Mouse (Mus musculus) intestine, embryonic 16.5 days (tissue): ENCODE data around the gene Il7r. TPM values are rescaled to one million over a fixed set of nuclear protein-coding genes. Genes with fewer than 3 reads are reported as not detected.

Experiments
- ATAC-seq: fragments of 200-750 bp; cut with Nextera tagmentation; 2 replicates; pipeline ENCODE4 v1.8.0; 2017; ENCODE audit warnings: moderate TSS enrichment, moderate library complexity
- H3K27ac ChIP-seq: fragments of 300-500 bp; sonication (generic); 2 replicates; pipeline ENCODE4 v1.5.1; 2014; ENCODE audit warnings: mild to moderate bottlenecking, low read length
- H3K27me3 ChIP-seq: fragments of 300-500 bp; sonication (generic); replicated peaks from 2 replicates; pipeline ENCODE4 v1.6.1; 2014; ENCODE audit warnings: low read length, control low read depth, mixed read lengths; ENCODE audit not compliant: control insufficient read depth, insufficient read depth
- H3K36me3 ChIP-seq: fragments of 300-500 bp; sonication (generic); 2 replicates; pipeline ENCODE4 v1.6.1; 2014; ENCODE audit warnings: low read length, control low read depth; ENCODE audit not compliant: control insufficient read depth, insufficient read depth
- H3K4me1 ChIP-seq: fragments of 300-500 bp; sonication (generic); 2 replicates; pipeline ENCODE4 v1.6.1; 2014; ENCODE audit warnings: low read length, control low read depth, mixed read lengths; ENCODE audit not compliant: control insufficient read depth, insufficient read depth
- H3K4me2 ChIP-seq: fragments of 300-500 bp; sonication (generic); 2 replicates; pipeline ENCODE4 v1.6.1; 2014; ENCODE audit warnings: low read depth, low read length, control low read depth
- H3K4me3 ChIP-seq: fragments of 300-500 bp; sonication (generic); 2 replicates; pipeline ENCODE4 v1.5.1; 2014; ENCODE audit warnings: mild to moderate bottlenecking, low read length
- H3K9ac ChIP-seq: fragments of 300-500 bp; sonication (generic); 2 replicates; pipeline ENCODE4 v1.6.1; 2014; ENCODE audit warnings: low read depth, low read length
- H3K9me3 ChIP-seq: fragments of 300-500 bp; sonication (generic); 2 replicates; pipeline ENCODE4 v1.6.1; 2016; ENCODE audit warnings: low read length, control low read depth; ENCODE audit not compliant: control insufficient read depth
- WGBS: fragments of 180-500 bp; shearing (Covaris S2); extraction: QIAGEN DNeasy Blood & Tissue Kit; methylation state at CpG from one replicate; pipeline ENCODE4 v1.1.7; 2014; 5-methylcytosine and 5-hydroxymethylcytosine counted together
- polyA plus RNA-seq: library from polyadenylated mRNA; unstranded; fragments of >200 nt; fragmentation: Nextera tagmentation; extraction: Ambion mirVana; gene quantifications from 2 replicates; pipeline ENCODE4 v1.2.1, GENCODE M21; 2015

Gene Il7r
- polyA plus RNA-seq, 1 experiment from 2014 or later, result 1.2 TPM

DNA sequence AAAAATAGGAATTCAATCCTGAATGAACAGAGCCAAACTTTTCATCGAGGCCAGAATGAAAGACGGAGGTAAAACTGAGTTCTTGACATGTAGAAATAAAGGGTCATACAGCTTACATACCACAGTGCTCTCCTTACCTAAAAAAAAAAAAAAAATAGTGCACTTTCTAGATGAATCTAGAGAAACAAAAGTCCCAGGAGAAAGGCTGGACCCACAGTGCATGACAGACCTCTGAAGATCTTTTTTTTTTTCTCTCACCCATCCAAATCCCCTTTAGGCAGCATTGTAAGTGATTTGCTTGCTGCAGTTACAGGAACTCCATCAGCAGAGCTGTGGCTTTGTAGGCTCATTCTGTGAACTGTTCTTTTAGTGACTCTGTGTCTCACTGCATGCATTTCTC, 19.0 kb upstream of the Il7r start:
- Histone ChIP-seq H3K4me2 (no peak overlapping the region), H3K27me3 (no peaks in the 10 kb centered on the region), H3K27ac (no peak overlapping the region), H3K4me1 (no peaks in the 10 kb centered on the region), H3K36me3 (no peaks in the 10 kb centered on the region), H3K9me3 (no peaks in the 10 kb centered on the region), H3K9ac (no peak overlapping the region), H3K4me3 (no peak overlapping the region)
- 91% methylated on average over 2 of the region's 2 CpGs for WGBS
- ATAC-seq, result no peak

DNA sequence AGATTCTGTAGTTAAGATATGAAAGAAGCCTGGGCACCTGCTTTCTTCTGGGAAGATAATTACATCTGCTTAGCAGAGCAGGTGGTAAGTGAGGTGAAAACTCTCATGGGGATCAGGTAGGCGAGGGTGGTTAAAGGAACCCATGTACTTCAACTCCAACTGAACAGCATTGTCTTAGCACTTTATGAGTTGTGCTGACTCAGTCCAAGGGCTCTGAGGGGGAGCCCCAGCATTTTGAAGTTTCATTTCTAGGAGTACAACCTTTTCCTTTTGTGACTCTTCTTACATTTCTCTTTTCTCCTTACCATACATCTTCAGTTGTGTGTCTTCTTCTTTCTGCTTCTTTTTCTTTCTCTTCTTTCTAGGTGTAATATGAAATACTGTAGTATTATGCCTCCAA, 5.2 kb upstream of the Il7r start:
- Histone ChIP-seq H3K4me2 (no peak overlapping the region), H3K27me3 (no peaks in the 10 kb centered on the region), H3K36me3 (no peaks in the 10 kb centered on the region), H3K4me1 (no peaks in the 10 kb centered on the region), H3K27ac (no peak overlapping the region), H3K9me3 (no peaks in the 10 kb centered on the region), H3K9ac (no peak overlapping the region), H3K4me3 (no peak overlapping the region)
- no peak for ATAC-seq
- 76% methylated on average over 1 of the region's 1 CpGs for whole genome bisulfite sequencing

DNA sequence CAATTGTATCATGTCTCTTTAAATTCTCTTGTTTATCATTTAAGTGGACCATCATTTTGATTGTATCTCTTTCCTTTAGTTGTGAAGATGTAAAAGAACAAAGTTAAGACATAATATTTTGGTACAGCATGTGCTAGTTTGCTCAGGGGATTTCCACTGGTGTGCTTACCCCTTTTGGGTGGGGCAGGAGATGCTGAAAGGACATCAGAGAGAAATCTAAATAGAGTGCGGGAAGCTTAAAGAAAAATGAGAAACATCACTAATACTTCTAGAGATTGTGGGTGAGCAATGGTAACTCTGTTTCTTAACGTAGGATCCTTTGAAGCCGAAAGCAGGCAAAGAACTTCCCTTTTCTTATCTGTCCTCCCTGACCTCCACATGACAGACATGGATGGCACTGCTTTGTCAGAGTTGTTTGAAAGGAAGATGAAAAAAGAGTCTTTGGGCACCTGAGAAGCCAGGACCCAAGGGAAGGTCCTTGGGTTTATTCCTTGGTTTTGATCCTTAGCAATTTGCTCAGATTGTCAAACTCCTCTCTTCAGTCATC, 3.5 kb upstream of the Il7r start:
- Histone ChIP-seq H3K4me2 (no peak overlapping the region), H3K27me3 (no peaks in the 10 kb centered on the region), H3K4me3 (no peak overlapping the region), H3K36me3 (no peaks in the 10 kb centered on the region), H3K4me1 (no peaks in the 10 kb centered on the region), H3K27ac (no peak overlapping the region), H3K9me3 (no peaks in the 10 kb centered on the region), H3K9ac (no peak overlapping the region)
- 72% methylated on average over 3 of the region's 3 CpGs for WGBS
- ATAC-seq, result no peak

DNA sequence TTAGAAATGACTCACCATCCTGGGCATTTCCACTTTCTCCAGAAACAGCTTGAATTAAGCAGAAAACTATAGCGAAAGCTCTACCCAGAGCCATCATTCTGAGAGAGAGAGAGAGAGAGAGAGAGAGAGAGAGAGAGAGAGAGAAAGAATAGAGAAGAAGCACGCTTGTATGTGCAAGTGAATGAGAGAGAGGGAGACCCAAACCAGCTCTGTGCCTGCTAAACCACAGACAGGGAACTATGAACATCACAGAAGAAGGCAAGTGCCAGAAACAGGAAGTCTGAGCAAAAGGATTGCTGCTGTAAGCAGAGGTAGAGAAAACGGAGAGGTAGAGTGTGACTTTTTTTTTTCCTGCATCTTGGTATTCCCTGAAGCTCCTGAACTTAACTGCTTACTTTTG, 330 bp downstream of the Il7r start:
- no peak overlapping the region for H3K4me3 ChIP-seq
- no peak for ATAC-seq
- H3K4me1 ChIP-seq, result no peaks in the 10 kb centered on the region
- WGBS, result 74% methylated on average over 3 of the region's 3 CpGs
- no peaks in the 10 kb centered on the region for H3K9me3 ChIP-seq
- no peaks in the 10 kb centered on the region for H3K27me3 ChIP-seq
- H3K36me3 ChIP-seq, result no peaks in the 10 kb centered on the region
- no peak overlapping the region for H3K9ac ChIP-seq
- no peak overlapping the region for H3K27ac ChIP-seq
- no peak overlapping the region for H3K4me2 ChIP-seq

DNA sequence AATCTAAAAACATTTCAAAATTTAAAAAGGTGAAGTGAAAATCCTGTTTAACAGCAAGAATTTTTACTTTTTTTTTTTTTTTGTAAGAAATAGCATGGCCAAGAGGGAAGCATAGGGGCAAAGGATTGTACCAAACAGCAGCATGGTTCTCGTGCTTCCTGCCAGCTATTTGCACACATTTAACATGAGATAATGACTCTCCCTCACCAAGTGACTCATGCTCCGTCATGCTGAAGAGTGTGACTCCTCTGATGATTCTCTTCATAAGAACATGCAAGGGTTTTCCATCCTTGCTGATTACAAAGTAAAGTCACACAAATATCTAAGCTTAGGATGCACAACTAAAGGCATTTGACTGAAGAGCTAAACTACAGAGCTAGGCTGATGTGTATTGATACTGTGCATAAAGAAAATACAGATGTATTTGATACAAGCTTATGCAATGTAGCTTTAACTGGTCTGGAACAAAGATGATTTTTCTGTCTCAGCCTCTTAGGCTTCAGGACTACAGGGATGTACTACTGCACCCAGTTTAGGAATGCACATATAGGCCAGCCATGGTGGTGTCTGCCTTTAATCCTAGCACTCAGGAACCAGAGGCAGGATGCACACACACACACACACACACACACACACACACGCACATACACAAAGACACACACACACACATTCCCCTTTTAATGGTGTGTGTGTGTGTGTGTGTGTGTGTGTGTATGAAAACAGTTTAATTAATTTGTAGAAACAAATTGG, 1.6 kb downstream of the Il7r start:
- ATAC-seq, result no peak
- H3K4me1 ChIP-seq, result no peaks in the 10 kb centered on the region
- H3K9me3 ChIP-seq, result no peaks in the 10 kb centered on the region
- no peaks in the 10 kb centered on the region for H3K36me3 ChIP-seq
- no peaks in the 10 kb centered on the region for H3K27me3 ChIP-seq
- H3K27ac ChIP-seq, result no peak overlapping the region
- WGBS, result 59% methylated on average over 3 of the region's 3 CpGs
- no peak overlapping the region for H3K9ac ChIP-seq
- no peak overlapping the region for H3K4me3 ChIP-seq
- no peak overlapping the region for H3K4me2 ChIP-seq

DNA sequence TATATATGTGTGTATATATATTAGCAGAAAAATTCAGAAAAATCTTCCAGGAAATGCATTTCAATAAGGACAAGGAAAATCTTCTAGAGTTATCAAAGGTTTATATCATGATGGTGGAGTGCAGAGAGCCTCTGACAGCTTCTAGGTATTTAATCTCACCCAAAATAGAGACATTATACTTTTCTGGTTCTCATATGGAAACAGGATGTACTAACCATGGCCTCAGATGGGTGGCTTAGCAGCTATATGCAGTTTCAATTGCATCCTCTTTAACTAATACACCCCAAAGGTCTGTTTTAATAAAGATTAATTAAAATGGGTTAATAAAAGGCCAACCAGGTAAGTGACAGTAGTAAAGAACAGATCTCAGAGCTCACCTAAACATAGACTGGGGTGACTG, 3.6 kb downstream of the Il7r start:
- Histone ChIP-seq H3K4me3 (no peak overlapping the region), H3K36me3 (no peaks in the 10 kb centered on the region), H3K4me2 (no peak overlapping the region), H3K9ac (no peak overlapping the region), H3K27me3 (no peaks in the 10 kb centered on the region), H3K4me1 (no peaks in the 10 kb centered on the region), H3K9me3 (no peaks in the 10 kb centered on the region), H3K27ac (no peak overlapping the region)
- ATAC-seq, result no peak

DNA sequence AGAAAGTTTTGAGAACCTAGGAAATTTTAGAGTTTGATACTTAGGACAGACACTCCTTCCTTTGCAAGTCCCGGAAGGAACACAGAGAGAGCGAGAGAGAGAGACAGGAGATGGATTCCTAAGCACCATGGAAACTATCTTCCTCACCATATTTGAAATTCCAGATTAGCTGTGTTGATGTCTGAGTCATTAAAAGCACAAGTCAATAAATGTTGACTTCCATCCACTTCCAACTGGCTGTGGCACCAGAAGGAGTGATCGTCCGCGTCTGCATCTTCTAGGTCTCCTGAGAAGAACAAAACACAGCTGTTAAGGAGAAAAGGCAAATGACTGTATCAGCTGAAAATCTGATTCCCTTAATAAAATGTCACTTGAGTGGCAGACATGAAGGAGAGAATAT, 5.1 kb downstream of the Il7r start:
- no peak for ATAC-seq
- Histone ChIP-seq H3K4me1 (no peaks in the 10 kb centered on the region), H3K9ac (no peak overlapping the region), H3K4me3 (no peak overlapping the region), H3K27ac (no peak overlapping the region), H3K4me2 (no peak overlapping the region), H3K9me3 (no peaks in the 10 kb centered on the region), H3K27me3 (no peaks in the 10 kb centered on the region), H3K36me3 (no peaks in the 10 kb centered on the region)
- 56% methylated on average over 5 of the region's 5 CpGs for WGBS

DNA sequence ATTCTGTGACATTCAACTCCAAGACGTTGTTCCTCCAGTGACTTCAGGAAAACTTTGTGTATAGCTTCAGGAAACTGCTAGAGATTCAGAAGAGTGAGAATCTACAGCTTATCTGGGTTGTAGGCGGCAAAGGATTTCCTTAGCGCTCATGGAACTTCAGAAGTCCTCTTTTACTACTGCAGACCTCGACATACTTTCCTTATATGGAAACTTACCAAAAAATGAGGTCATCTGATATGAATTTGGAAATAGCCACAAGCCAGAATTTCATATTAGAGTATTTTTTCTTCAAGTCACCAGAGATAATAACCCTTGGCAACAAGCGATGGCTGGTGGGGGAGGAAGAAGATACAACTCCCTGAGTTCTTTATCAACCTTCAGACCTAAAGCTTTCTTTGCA, 6.0 kb downstream of the Il7r start:
- Histone ChIP-seq H3K9ac (no peak overlapping the region), H3K4me2 (no peak overlapping the region), H3K36me3 (no peaks in the 10 kb centered on the region), H3K27ac (no peak overlapping the region), H3K9me3 (no peaks in the 10 kb centered on the region), H3K27me3 (no peaks in the 10 kb centered on the region), H3K4me1 (no peaks in the 10 kb centered on the region), H3K4me3 (no peak overlapping the region)
- ATAC-seq, result no peak
- WGBS, result 78% methylated on average over 5 of the region's 5 CpGs

DNA sequence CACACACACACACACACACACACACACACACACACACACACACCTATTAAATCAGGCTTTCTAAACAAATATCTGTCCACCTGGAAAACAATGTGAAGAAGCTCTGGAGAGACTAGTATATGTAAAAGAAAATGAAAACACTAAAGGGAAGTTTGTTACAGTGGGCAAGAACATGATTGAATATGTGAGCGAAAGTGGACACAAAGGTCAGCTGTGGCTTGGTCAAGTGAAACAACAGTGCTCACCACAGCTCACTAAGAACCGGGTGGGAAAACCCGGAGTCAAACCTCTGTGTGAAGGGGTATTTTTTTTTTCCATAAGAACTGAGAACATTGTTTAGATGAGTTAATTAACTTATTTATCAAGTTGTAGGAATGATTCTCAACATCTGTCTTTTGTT, 6.9 kb downstream of the Il7r start:
- no peak overlapping the region for H3K4me2 ChIP-seq
- no peaks in the 10 kb centered on the region for H3K9me3 ChIP-seq
- no peaks in the 10 kb centered on the region for H3K4me1 ChIP-seq
- no peak overlapping the region for H3K9ac ChIP-seq
- no peaks in the 10 kb centered on the region for H3K36me3 ChIP-seq
- ATAC-seq, result no peak
- H3K27ac ChIP-seq, result no peak overlapping the region
- H3K27me3 ChIP-seq, result no peaks in the 10 kb centered on the region
- no peak overlapping the region for H3K4me3 ChIP-seq
- 80% methylated on average over 3 of the region's 3 CpGs for WGBS

DNA sequence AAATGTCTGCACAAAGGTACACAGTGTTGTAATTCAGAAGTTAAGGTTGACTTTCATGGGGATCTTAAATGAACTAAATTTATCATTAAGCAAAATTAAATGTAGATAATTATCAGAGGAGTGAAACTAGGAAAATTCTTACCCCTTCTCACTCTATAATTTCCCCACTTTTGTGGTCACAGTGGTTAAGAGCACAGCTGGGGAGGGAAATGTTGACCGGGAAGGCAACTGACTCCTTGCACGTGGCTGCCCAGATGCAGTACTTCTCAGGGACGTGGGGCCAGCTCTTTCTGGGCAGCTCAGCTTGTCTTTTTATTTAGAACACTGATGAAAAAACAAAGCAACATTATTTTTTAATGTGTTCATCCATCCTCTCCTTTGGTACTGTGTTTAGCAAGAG, 37.9 kb downstream of the Il7r start:
- no peaks in the 10 kb centered on the region for H3K4me1 ChIP-seq
- H3K36me3 ChIP-seq, result no peaks in the 10 kb centered on the region
- H3K9me3 ChIP-seq, result no peaks in the 10 kb centered on the region
- no peak overlapping the region for H3K27ac ChIP-seq
- no peak for ATAC-seq
- H3K27me3 ChIP-seq, result no peaks in the 10 kb centered on the region
- 71% methylated on average over 3 of the region's 3 CpGs for WGBS
- no peak overlapping the region for H3K4me2 ChIP-seq
- H3K9ac ChIP-seq, result no peak overlapping the region
- H3K4me3 ChIP-seq, result no peak overlapping the region
